Mouse (Mus musculus): Measurements from ENCODE around the gene Urah.

DNA sequence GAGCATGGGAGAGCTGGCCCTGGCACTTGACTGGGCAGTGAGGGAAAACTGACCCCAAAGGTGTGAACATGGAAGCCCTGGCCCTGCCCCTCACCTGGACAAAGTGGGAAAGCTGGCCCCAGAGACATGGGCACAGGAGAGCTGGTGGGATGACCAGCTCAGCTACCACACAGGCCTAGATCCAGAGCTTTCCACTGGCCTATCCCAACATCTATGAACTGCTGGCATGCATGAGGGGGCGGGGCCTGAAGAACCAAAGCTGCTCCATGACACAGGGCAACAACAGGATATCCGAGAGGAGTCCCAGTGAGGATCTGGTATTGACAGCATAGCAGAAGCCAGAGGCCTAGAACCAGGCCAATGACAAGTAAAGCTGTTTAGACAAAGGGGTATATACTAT is 36.6 kb upstream of the Urah start:
- TF ChIP-seq EP300 (IDR thresholded peaks at IDR 0.05; ENCODE audit: low read depth) (no peak), CTCF (IDR thresholded peaks at IDR 0.05; ENCODE audit: low read depth) (no peak)

All from liver, postnatal 0 days (tissue).